Mouse (Mus musculus): ENCODE results near the gene Fabp1.

DNA sequence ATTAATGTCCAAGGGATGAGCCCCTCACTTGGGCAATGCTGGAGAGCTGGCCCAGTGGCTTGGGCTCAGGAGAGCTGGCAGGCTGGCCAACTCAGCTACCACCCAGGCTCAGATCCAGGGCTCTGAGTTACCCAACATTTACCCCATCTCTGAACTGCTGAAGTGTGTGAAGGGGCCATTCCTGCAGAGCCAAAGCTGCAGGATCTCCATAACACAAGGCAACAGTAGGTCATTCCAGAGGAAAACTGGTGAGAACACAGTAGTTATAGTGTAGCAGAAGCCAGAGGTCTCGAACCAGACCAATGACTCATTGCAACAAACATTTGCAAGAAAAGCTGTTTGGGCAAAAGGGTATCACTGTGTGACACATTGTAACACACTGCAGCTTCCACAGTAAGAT is 43.2 kb downstream of the Fabp1 start:
- TF ChIP-seq POLR2A (IDR thresholded peaks at IDR 0.05; ENCODE audit: borderline replicate concordance, control insufficient read depth, low read depth, low read length), result no peak
- TF ChIP-seq CTCF (IDR thresholded peaks at IDR 0.05; ENCODE audit: control insufficient read depth, insufficient read depth, low read length), result no peak

Measured in bone marrow, adult 2 months (tissue).